Mouse (Mus musculus): ENCODE results near the gene Ccdc141. TPM values are rescaled to one million over a fixed set of nuclear protein-coding genes. Genes with fewer than 3 reads are reported as not detected.

Ccdc141 gene
- total RNA-seq, 2 experiments from 2014 or later: 26.7 to 35.0 TPM

DNA sequence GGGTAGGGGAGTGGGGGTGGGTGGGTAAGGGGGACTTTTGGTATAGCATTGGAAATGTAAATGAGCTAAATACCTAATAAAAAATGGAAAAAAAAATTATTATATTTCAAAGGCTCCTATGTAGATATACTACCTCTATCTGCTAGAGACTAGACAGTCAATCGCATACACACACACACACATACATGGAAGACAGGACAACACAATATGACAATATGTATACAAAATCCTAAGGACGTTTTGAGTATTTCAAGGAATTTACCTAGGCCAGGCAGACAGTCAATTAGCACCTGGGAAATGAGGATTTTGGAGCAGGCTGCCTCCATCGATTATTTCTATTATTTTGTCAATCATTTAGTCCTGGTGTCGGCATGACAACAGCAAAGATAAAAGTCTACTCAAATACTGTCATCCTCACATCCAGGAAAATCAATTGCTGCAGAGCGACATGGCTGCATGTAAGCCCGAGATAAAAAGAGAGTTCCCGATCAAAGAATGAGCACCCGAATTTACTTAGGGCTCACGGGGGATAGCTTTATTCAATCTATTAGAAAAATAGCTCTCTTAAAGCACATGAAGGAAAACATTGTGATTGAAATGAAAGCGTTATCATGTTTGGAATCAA lies 208.9 kb downstream of the Ccdc141 start:
- intact Hi-C loops (cut with DNase I; ENCODE audit: low total_unique reads): no loop called here

More for the DNA sequence above, 208.9 kb downstream of the Ccdc141 start:
- DNase-seq: no peak

Small RNA genes lying within 50 kb of the gene (microRNA-seq; reads per million reads assigned to microRNA genes)
- gene Gm44360: 0 reads per million in 2 experiments

Other genes with a start within 250 kb of the Ccdc141 start
- gene Ttn, start 188.1 kb downstream of the Ccdc141 start, total RNA-seq (2021): 1,000 to 10,000 TPM; 4,187 to 4,191 TPM
- 10 to 100 TPM; 11.0 to 11.1 TPM for gene Sestd1, start 110.0 kb upstream of the Ccdc141 start, total RNA-seq (2021)